Mouse (Mus musculus) midbrain, postnatal 0 days (tissue): ENCODE measurements at regions not wholly inside any gene's neighbourhood (a gene's known extent, or its start where the extent isn't known, plus 50 kb on each side); places are given as distances from the start of the nearest gene placed in this dataset.
"Not testable (repeated sequence)": the region's sequence is repeated elsewhere in the genome, so short reads cannot be mapped to it uniquely, and the experiment has no call there.

Experiments used
- ATAC-seq: fragments of 200-750 bp; cut with Nextera tagmentation; 2 replicates; pipeline ENCODE4 v1.8.0; 2017; ENCODE audit warnings: moderate number of reproducible peaks, mild to moderate bottlenecking, moderate TSS enrichment, moderate library complexity; ENCODE audit not compliant: low FRiP score
- DNase-seq: peaks from one replicate; pipeline ENCODE4 v3.0.0-alpha.2; 2015; ENCODE audit warnings: low spot score
- H3K27ac ChIP-seq: fragments of 300-500 bp; sonication (generic); 2 replicates; pipeline ENCODE4 v1.5.1; 2014; ENCODE audit warnings: low read depth, mild to moderate bottlenecking, low read length, mixed read lengths
- H3K27me3 ChIP-seq: fragments of 300-500 bp; sonication (generic); 2 replicates; pipeline ENCODE4 v1.6.1; 2014; ENCODE audit warnings: low read length, control low read depth, mixed read lengths; ENCODE audit not compliant: insufficient read depth
- H3K36me3 ChIP-seq: fragments of 300-500 bp; sonication (generic); 2 replicates; pipeline ENCODE4 v1.6.1; 2014; ENCODE audit warnings: low read length, control low read depth, mixed read lengths; ENCODE audit not compliant: insufficient read depth
- H3K4me1 ChIP-seq: fragments of 300-500 bp; sonication (generic); 2 replicates; pipeline ENCODE4 v1.6.1; 2014; ENCODE audit warnings: mild to moderate bottlenecking, control low read depth, antibody characterized with exemption, low read length, mixed read lengths; ENCODE audit not compliant: insufficient read depth
- H3K4me2 ChIP-seq: fragments of 300-500 bp; sonication (generic); 2 replicates; pipeline ENCODE4 v1.6.1; 2014; ENCODE audit warnings: low read depth, mild to moderate bottlenecking, low read length, mixed read lengths; ENCODE audit not compliant: poor library complexity, severe bottlenecking
- H3K4me3 ChIP-seq: fragments of 300-500 bp; sonication (generic); 2 replicates; pipeline ENCODE4 v1.5.1; 2014; ENCODE audit warnings: low read depth, mild to moderate bottlenecking, low read length, moderate library complexity
- H3K9ac ChIP-seq: fragments of 300-500 bp; sonication (generic); replicated peaks from 2 replicates; pipeline ENCODE4 v1.6.1; 2014; ENCODE audit warnings: mild to moderate bottlenecking, low read length, moderate library complexity, mixed read lengths; ENCODE audit not compliant: poor library complexity, severe bottlenecking
- H3K9me3 ChIP-seq: fragments of 300-500 bp; sonication (generic); 2 replicates; pipeline ENCODE4 v1.6.1; 2016; ENCODE audit warnings: low read length, control low read depth
- CTCF ChIP-seq: IDR thresholded peaks from 2 replicates; pipeline ENCODE4 v1.5.1; 2016; ENCODE audit warnings: antibody characterized with exemption, mild to moderate bottlenecking
- WGBS: fragments of 180-500 bp; shearing (Covaris S2); extraction: QIAGEN DNeasy Blood & Tissue Kit; methylation state at CpG from one replicate; pipeline ENCODE4 v1.1.7; 2014; 5-methylcytosine and 5-hydroxymethylcytosine counted together

DNA sequence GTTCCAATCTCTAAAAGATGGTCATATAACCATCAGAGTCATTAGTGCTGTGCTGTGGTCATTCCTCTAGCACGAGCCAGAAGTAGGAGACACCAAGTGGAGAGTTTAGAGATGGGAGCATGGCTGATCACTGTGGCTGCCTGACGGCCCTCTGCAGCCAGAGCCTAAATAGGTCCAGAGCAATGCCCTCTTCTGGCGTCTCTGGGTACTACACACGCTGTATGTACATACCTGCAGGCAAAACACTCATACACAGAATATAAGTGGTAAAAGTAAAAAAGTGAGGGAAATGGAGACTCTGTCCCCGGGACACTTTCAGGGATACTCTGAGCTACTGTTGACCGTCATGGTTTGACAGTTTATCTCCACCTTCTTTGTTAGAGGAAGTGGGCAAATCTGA lies 91.4 kb downstream of the Gm21738 start:
- H3K27ac ChIP-seq: no peak overlapping the region
- H3K9ac ChIP-seq: no peak overlapping the region
- no peaks in the 10 kb centered on the region for H3K27me3 ChIP-seq
- H3K4me2 ChIP-seq: no peak overlapping the region
- H3K4me1 ChIP-seq: no peaks in the 10 kb centered on the region
- no peak for TF ChIP-seq CTCF
- H3K36me3 ChIP-seq: no peaks in the 10 kb centered on the region
- ATAC-seq: no peak
- DNase-seq: no peak
- 83% methylated on average over 6 of the region's 6 CpGs for WGBS
- peaks cover 21% of the 10 kb centered on the region for H3K9me3 ChIP-seq
- H3K4me3 ChIP-seq: no peak overlapping the region

DNA sequence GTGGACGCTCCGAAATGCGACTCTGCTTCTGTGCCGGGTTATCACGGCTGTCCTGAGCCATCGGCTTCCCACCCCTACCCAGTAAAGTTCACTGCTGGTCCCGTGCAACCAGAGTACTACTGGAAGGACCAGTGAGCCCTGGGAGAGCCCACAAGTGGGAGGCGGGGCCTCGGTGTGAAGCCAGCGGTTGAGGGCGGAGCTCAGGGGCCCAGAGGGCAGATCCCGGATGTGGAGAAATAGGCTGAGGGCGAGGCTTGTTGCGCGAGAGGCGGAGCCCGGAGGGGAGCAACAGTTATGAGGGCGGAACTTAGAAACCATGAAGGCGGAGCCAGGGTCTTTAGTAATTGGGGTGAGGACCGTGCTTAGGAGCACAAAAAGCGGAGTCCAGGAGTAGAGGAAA lies 107.1 kb downstream of the Gm21738 start:
- no peak overlapping the region for H3K4me3 ChIP-seq
- no peaks in the 10 kb centered on the region for H3K4me1 ChIP-seq
- no peak overlapping the region for H3K9ac ChIP-seq
- no peak; the same call in 1 of the 2 replicates for ATAC-seq
- no peak for TF ChIP-seq CTCF
- no peaks in the 10 kb centered on the region for H3K27me3 ChIP-seq
- H3K9me3 ChIP-seq: peaks cover 12% of the 10 kb centered on the region
- H3K4me2 ChIP-seq: no peak overlapping the region
- 78% methylated on average over 21 of the region's 21 CpGs for WGBS
- DNase-seq: no peak
- no peak overlapping the region for H3K27ac ChIP-seq
- H3K36me3 ChIP-seq: no peaks in the 10 kb centered on the region

DNA sequence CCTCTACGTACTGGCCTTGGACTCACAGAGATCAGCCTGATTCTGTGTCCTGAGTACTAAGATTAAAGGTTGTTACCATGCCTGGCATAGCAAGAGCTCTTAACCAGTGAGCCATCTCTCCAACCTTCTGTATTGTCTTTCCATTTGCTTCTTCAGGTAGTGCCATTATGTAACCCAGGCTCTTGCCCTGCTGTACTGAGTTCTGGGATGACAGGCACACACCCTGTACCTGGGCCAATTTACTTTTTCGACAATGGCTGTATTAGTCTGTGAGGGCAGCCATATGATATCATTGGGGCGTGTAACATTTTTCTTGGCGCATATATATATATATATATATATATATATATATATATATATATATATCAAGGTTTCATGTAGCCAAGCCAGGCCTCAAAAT lies 115.9 kb downstream of the Gm21738 start:
- H3K27ac ChIP-seq, H3K27me3 ChIP-seq, H3K4me3 ChIP-seq, H3K9ac ChIP-seq, H3K9me3 ChIP-seq, H3K4me2 ChIP-seq, H3K36me3 ChIP-seq, DNase-seq, H3K4me1 ChIP-seq: not testable (repeated sequence)
- 56% methylated on average over 4 of the region's 4 CpGs for WGBS
- ATAC-seq: peak; percentile 52; the same call in 1 of the 2 replicates

DNA sequence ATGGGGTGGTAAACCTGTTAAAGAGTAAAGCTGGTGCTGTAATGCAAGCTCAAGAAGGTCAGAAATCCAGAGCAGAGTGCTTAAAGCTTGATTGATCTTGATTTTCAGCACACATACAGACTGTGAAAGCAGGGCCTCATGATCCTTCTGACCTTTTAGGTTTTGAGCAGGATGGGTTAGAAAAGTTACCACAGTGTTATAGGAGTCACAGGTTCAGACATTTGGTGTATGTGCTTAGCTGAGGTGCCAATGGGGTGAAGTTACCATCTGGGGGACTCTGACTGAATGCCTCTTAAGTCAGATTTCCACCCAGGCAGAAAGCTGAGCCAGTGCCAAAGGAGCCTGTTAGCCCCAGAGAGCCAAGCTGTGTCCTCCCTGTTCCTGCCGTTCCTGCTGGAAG lies 139.6 kb downstream of the Gm21738 start:
- TF ChIP-seq CTCF: no peak
- Histone ChIP-seq H3K9me3 (peaks cover 17% of the 10 kb centered on the region; the same call in 1 of the 2 replicates), H3K27me3 (no peaks in the 10 kb centered on the region), H3K9ac (no peak overlapping the region), H3K4me3 (no peak overlapping the region), H3K4me2 (no peak overlapping the region), H3K4me1 (no peaks in the 10 kb centered on the region), H3K36me3 (no peaks in the 10 kb centered on the region), H3K27ac (no peak overlapping the region)
- ATAC-seq (no peak), DNase-seq (no peak)
- WGBS: 94% methylated on average over 1 of the region's 1 CpGs

DNA sequence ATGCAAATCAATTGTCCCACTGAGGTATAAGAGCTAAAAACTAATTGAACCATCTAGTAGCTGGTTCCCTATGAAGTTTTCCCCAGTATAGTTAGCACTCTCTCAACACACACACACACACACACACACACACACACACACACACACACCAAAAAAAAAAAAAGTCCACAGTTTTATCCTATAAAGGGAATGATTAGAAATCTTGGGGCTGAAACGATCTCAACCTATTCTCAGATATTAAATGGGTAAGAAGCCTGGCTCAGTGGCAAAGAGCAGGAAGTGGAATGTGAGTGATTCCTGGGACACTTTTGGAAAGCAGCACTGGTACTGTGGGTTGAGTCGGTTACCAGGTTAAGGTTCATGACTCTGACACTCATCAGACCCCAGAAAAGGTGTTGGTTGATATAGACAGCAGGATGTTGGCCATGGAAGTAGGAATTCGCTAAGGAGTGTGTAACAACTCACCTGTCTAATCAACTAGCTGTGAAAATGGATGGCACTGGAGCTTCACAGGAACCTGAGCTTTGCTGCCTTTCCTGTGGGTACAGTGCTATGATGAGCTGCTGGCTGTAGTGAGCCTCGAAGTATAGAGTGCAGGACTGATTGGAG lies 140.8 kb downstream of the Gm21738 start:
- DNase-seq: peak; percentile 87
- 61% methylated on average over 4 of the region's 4 CpGs for WGBS
- Histone ChIP-seq H3K9ac (no peak overlapping the region), H3K4me2 (no peak overlapping the region), H3K9me3 (peaks cover 22% of the 10 kb centered on the region; the same call in 1 of the 2 replicates), H3K27ac (no peak overlapping the region), H3K4me3 (no peak overlapping the region), H3K36me3 (no peaks in the 10 kb centered on the region), H3K27me3 (no peaks in the 10 kb centered on the region), H3K4me1 (no peaks in the 10 kb centered on the region)
- no peak for TF ChIP-seq CTCF
- peak; percentile 78 for ATAC-seq
